Mouse (Mus musculus): ENCODE data around the gene Nolc1.

- TF ChIP-seq GATA1 (IDR thresholded peaks at IDR 0.05; ENCODE audit: low read length) (no peak), TAL1 (IDR thresholded peaks at IDR 0.05; ENCODE audit: low read length) (no peak)
These were observed 42.7 kb upstream of the Nolc1 start for GRCm38 (mm10) chr19:46032731-46033510.

All from erythroblast, embryonic 14.5 days (primary cell).